Comparison of ENCODE assay signal across 22 mouse cellular contexts in the genomic region with DNA sequence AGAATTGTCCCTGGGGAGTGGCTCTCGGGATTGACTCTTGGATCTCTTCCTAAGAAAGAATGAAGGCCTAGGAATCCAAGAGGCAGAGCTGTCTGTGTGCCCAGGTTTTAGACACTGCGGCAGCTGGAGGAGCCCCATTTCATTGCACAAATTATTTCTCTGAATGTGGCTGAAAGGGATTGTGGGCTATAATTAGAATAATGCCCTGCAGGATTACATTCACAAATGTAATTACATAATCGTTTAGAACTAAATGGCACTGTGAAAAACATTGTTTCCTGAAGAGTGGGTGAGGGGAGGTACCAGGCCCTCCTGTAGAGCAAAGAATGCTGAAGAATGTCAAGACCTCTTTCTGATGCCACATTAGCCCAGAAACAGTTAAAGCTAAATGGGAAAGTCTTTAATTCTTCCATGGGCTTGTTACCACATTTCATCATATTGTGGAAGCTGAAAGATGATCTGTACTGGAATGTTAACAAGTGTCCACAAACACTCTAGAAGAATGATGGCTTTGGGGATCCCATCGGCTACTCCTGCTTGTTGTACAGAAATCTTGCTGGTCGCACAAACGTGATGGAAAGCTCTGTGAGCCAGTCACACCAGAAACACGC. TPM values are rescaled to one million over a fixed set of nuclear protein-coding genes. Genes with fewer than 3 reads are reported as not detected.
DNase-seq lines count a peak whose midpoint lies in the region; ATAC-seq lines count a peak whose summit lies in the region.
"Had no signal": no experiment of that assay in that cellular context is flagged by ENCODE, and none has a peak within 500 bp of the region (broad histone marks: within the 10 kb centered on the region; RNA-seq: fewer than 3 reads in every experiment).

No protein-coding gene starts in this region.

- H3K4me1 ChIP-seq in neural tube, embryonic 13.5 days (replicated peaks) = peaks cover 8% of the 10 kb centered on the region; the same call in 1 of the 2 replicates
- H3K4me1 ChIP-seq: heart, embryonic 12.5 days had no signal

- H3K27me3 ChIP-seq in neural tube, embryonic 13.5 days = no peaks in the 10 kb centered on the region
- H3K27me3 ChIP-seq: heart, embryonic 12.5 days; midbrain, embryonic 12.5 days had no signal

- peak; percentile 31 for DNase-seq in adrenal gland, postnatal 10 days
- DNase-seq in adrenal gland, adult 2 months = no peak
- DNase-seq in gastrocnemius, adult 18-20 months (ENCODE audit: low spot score) = peak; percentile 5
- no peak for DNase-seq in gastrocnemius, adult 8-10 months (ENCODE audit: low spot score in 2 of 2)
- DNase-seq in neural tube, embryonic 10.5 days (ENCODE audit: extremely low spot score, low spot score) = no peak
- DNase-seq in retina, postnatal 1 day = peak; percentile 6
- no peak for DNase-seq in right cerebral cortex, postnatal 10 days (ENCODE audit: low spot score in 2 of 2)
- DNase-seq: cerebellum, adult 18-20 months; cerebellum, postnatal 36 days; gastrocnemius, postnatal 10 days; heart, adult 11 months; heart, postnatal 14 days; kidney, adult 18-20 months; spleen, adult 18-20 months; thymus, postnatal 25 days had no signal

- no peak overlapping the region for H3K27ac ChIP-seq in neural tube, embryonic 13.5 days (replicated peaks)
- H3K27ac ChIP-seq: kidney, postnatal 0 days; liver, embryonic 14.5 days; midbrain, embryonic 12.5 days had no signal

- H3K36me3 ChIP-seq in neural tube, embryonic 13.5 days = no peaks in the 10 kb centered on the region
- H3K36me3 ChIP-seq: heart, embryonic 12.5 days; midbrain, embryonic 12.5 days had no signal

- no peak overlapping the region for H3K4me3 ChIP-seq in neural tube, embryonic 13.5 days
- H3K4me3 ChIP-seq: heart, embryonic 12.5 days; midbrain, embryonic 12.5 days; myocyte had no signal

- no peak overlapping the region for H3K4me2 ChIP-seq in neural tube, embryonic 13.5 days
- H3K4me2 ChIP-seq: heart, embryonic 12.5 days; midbrain, embryonic 12.5 days had no signal

- no peaks in the 10 kb centered on the region for H3K9me3 ChIP-seq in neural tube, embryonic 13.5 days
- H3K9me3 ChIP-seq: heart, embryonic 12.5 days; midbrain, embryonic 12.5 days had no signal

- WGBS in neural tube, embryonic 13.5 days = 51% methylated on average over 7 of the region's 7 CpGs

- no peak overlapping the region for H3K9ac ChIP-seq in neural tube, embryonic 13.5 days
- H3K9ac ChIP-seq: heart, embryonic 12.5 days; liver, embryonic 14.5 days; midbrain, embryonic 12.5 days had no signal

- ATAC-seq in neural tube, embryonic 13.5 days (ENCODE audit: low read depth) = peak; percentile 36; the same call in 1 of the 2 replicates
- ATAC-seq: CD4-positive, CD25-positive, alpha-beta regulatory T cell, adult 4 months had no signal

RNA-seq across cellular contexts. Expression of gene Vstm2b, which starts 24.6 kb away (rescaled TPM):
- total RNA-seq in adrenal gland, postnatal 10 days (2021) = under 1 TPM; 0.57 to 0.97 TPM
- 1 to 10 TPM in 1 of 2 experiments, under 1 TPM in 1; 0.35 to 1.9 TPM for total RNA-seq in adrenal gland, adult 2 months (2021)
- 1.7 and 2.6 TPM in 2 replicates for polyA plus RNA-seq in adrenal gland, adult 2 months (2012; rRNA removed)
- not detected for total RNA-seq in gastrocnemius, adult 18-20 months (2021)
- total RNA-seq in gastrocnemius, adult 8-10 months (2022) = under 1 TPM in 2 of 4 experiments, not detected in 2; 0.29 to 0.34 TPM
- 22.1 and 23.0 TPM in 2 replicates for polyA plus RNA-seq in neural tube, embryonic 13.5 days (2015; fragmentation: Nextera tagmentation; extraction: Ambion mirVana)
- polyA plus RNA-seq: CD4-positive, CD25-positive, alpha-beta regulatory T cell, adult 4 months; myocyte had no signal

Comparison
In these comparisons a context has a peak if more than half of its experiments do, and no peak if none do; other contexts are left out.
1. DNase-seq: peak in adrenal gland, postnatal 10 days (single experiment), gastrocnemius, adult 18-20 months (single experiment) and retina, postnatal 1 day (single experiment); none in adrenal gland, adult 2 months (single experiment), gastrocnemius, adult 8-10 months (0 of 2), neural tube, embryonic 10.5 days (single experiment) and right cerebral cortex, postnatal 10 days (0 of 2).